Mouse (Mus musculus): ENCODE measurements at regions not wholly inside any gene's neighbourhood (a gene's known extent, or its start where the extent isn't known, plus 50 kb on each side); places are given as distances from the start of the nearest gene placed in this dataset.

GRCm38 (mm10) chrX:11576287-11576686 is 248.7 kb downstream of the H2al1j start:
- no peak for TF ChIP-seq CTCF (IDR thresholded peaks at IDR 0.05; ENCODE audit: low read depth, low read length)
- no peak for TF ChIP-seq POLR2A (IDR thresholded peaks at IDR 0.05; ENCODE audit: insufficient read depth, low read length)
